Mouse (Mus musculus) layer of hippocampus, adult 8-10 months (tissue): ENCODE measurements around the gene Htr1f. TPM values are rescaled to one million over a fixed set of nuclear protein-coding genes. Genes with fewer than 3 reads are reported as not detected.
"Not testable (repeated sequence)": the region's sequence is repeated elsewhere in the genome, so short reads cannot be mapped to it uniquely, and the experiment has no call there.

Experiments used
- DNase-seq, 2 experiments: peaks; one replicate each; pipeline ENCODE4 v3.0.0; 2022; ENCODE audit warnings: low spot score in 2 of 2
- total RNA-seq, 4 experiments: library from RNA; stranded (reverse); gene quantifications; 2 replicates each; pipeline ENCODE4 v1.2.4; 2022

Htr1f gene
- 1 to 10 TPM; 3.8 to 6.9 (median 4.2) TPM for total RNA-seq

- DNase-seq = no peak
Observed at GRCm38 (mm10) chr16:65105184-65105931, at the start of gene Htr1f. Gene Htr1f (minus strand): TSS chr16:65105854.

GRCm38 (mm10) chr16:65139771-65140170, 34.1 kb upstream of the Htr1f start:
- no peak for DNase-seq

GRCm38 (mm10) chr16:65129391-65129790, 23.7 kb upstream of the Htr1f start:
- DNase-seq = no peak

- DNase-seq = no peak
Observed at GRCm38 (mm10) chr16:65127846-65128245, 22.2 kb upstream of the Htr1f start.

- no peak for DNase-seq
Observed at GRCm38 (mm10) chr16:65112221-65112620, 6.6 kb upstream of the Htr1f start.

- DNase-seq = no peak
Observed at GRCm38 (mm10) chr16:65093552-65093951, 12.1 kb downstream of the Htr1f start.

GRCm38 (mm10) chr16:65083475-65083874, 22.2 kb downstream of the Htr1f start:
- no peak for DNase-seq

GRCm38 (mm10) chr16:65069867-65070266, 35.8 kb downstream of the Htr1f start:
- DNase-seq = no peak

GRCm38 (mm10) chr16:65066264-65066663, 39.4 kb downstream of the Htr1f start:
- no peak for DNase-seq

- not testable (repeated sequence) for DNase-seq
Observed at GRCm38 (mm10) chr16:65037660-65038425, 67.8 kb downstream of the Htr1f start.

GRCm38 (mm10) chr16:65029675-65030074, 76.0 kb downstream of the Htr1f start:
- DNase-seq = peak; percentile 42 to 69

- DNase-seq = no peak
Observed at GRCm38 (mm10) chr16:65022364-65022763, 83.3 kb downstream of the Htr1f start.

- no peak for DNase-seq
Observed at GRCm38 (mm10) chr16:65018710-65019109, 86.9 kb downstream of the Htr1f start.

GRCm38 (mm10) chr16:65018134-65018533, 87.5 kb downstream of the Htr1f start:
- DNase-seq = no peak

GRCm38 (mm10) chr16:65017566-65017965, 88.1 kb downstream of the Htr1f start:
- no peak for DNase-seq

GRCm38 (mm10) chr16:65015241-65015640, 90.4 kb downstream of the Htr1f start:
- DNase-seq = no peak

- no peak for DNase-seq
Observed at GRCm38 (mm10) chr16:65001993-65002821, 103.4 kb downstream of the Htr1f start.

GRCm38 (mm10) chr16:64989279-64989800, 116.3 kb downstream of the Htr1f start:
- DNase-seq = no peak

- DNase-seq = no peak
Observed at GRCm38 (mm10) chr16:64987564-64987963, 118.1 kb downstream of the Htr1f start.

- DNase-seq = no peak
Observed at GRCm38 (mm10) chr16:64987049-64987448, 118.6 kb downstream of the Htr1f start.

- DNase-seq = no peak
Observed at GRCm38 (mm10) chr16:64974636-64975035, 131.0 kb downstream of the Htr1f start.
